29 mouse cellular contexts compared by ENCODE assay signal in the genomic region with DNA sequence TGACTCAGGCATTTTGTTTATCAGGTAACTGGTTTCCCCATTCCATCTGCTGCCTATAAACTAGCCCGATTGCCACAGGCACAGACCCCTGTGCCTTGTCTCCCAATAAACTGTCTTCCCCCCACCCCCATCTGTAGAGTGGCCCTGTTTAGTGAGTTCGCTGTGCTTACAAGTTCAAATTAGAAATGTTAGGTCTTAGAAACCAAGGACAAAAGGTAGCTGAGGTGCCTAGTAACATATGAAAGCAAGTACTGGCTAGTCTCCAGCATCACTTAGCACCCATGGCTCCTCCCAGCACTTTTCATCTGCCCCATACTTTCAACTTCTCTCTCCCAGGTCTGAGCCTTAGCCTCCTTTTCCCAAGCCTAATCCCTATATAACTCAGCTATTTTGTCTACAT. TPM values are rescaled to one million over a fixed set of nuclear protein-coding genes. Genes with fewer than 3 reads are reported as not detected.
"Had no signal": no experiment of that assay in that cellular context is flagged by ENCODE, and none has a peak within 500 bp of the region (broad histone marks: within the 10 kb centered on the region; RNA-seq: fewer than 3 reads in every experiment).

No protein-coding gene starts in this region.

- ATAC-seq: liver, embryonic 12.5 days had no signal

- H3K9me3 ChIP-seq: kidney, embryonic 15.5 days; limb, embryonic 13.5 days; liver, embryonic 12.5 days; liver, embryonic 15.5 days; lung, embryonic 15.5 days; megakaryocyte, embryonic 14.5 days; midbrain, embryonic 10.5 days; neural tube, embryonic 12.5 days; neural tube, embryonic 15.5 days; stomach, embryonic 15.5 days had no signal

- H3K27ac ChIP-seq: kidney, embryonic 15.5 days; left cerebral cortex, adult 2 months; limb, embryonic 13.5 days; liver, embryonic 12.5 days; liver, embryonic 15.5 days; lung, embryonic 15.5 days; midbrain, embryonic 10.5 days; neural tube, embryonic 12.5 days; neural tube, embryonic 15.5 days; stomach, embryonic 15.5 days had no signal

- H3K4me1 ChIP-seq: kidney, embryonic 15.5 days; limb, embryonic 13.5 days; liver, embryonic 12.5 days; liver, embryonic 15.5 days; lung, embryonic 15.5 days; megakaryocyte, embryonic 14.5 days; midbrain, embryonic 10.5 days; neural tube, embryonic 12.5 days; neural tube, embryonic 15.5 days; stomach, embryonic 15.5 days had no signal

- H3K36me3 ChIP-seq: kidney, embryonic 15.5 days; limb, embryonic 13.5 days; liver, embryonic 12.5 days; liver, embryonic 15.5 days; lung, embryonic 15.5 days; midbrain, embryonic 10.5 days; neural tube, embryonic 12.5 days; neural tube, embryonic 15.5 days; stomach, embryonic 15.5 days had no signal

- H3K9ac ChIP-seq: kidney, embryonic 15.5 days; limb, embryonic 13.5 days; liver, embryonic 12.5 days; liver, embryonic 15.5 days; lung, embryonic 15.5 days; neural tube, embryonic 12.5 days; neural tube, embryonic 15.5 days; stomach, embryonic 15.5 days had no signal

- DNase-seq: kidney, postnatal 10 days; kidney, postnatal 36 days; layer of hippocampus, postnatal 36 days; liver; lung, adult 18-20 months; lung, postnatal 10 days; lung, postnatal 36 days; midbrain, embryonic 14.5 days; right cerebral cortex, adult 18-20 months; right cerebral cortex, postnatal 25 days; spleen, adult 18-20 months; thymus, adult 18-20 months; thymus, postnatal 4 days had no signal

- H3K27me3 ChIP-seq: kidney, embryonic 15.5 days; limb, embryonic 13.5 days; liver, embryonic 12.5 days; liver, embryonic 15.5 days; lung, embryonic 15.5 days; megakaryocyte, embryonic 14.5 days; neural tube, embryonic 12.5 days; neural tube, embryonic 15.5 days; stomach, embryonic 15.5 days had no signal

- H3K4me2 ChIP-seq: kidney, embryonic 15.5 days; limb, embryonic 13.5 days; liver, embryonic 12.5 days; liver, embryonic 15.5 days; lung, embryonic 15.5 days; neural tube, embryonic 12.5 days; neural tube, embryonic 15.5 days; stomach, embryonic 15.5 days had no signal

- H3K4me3 ChIP-seq: kidney, embryonic 15.5 days; left cerebral cortex, adult 2 months; limb, embryonic 13.5 days; liver, embryonic 12.5 days; liver, embryonic 15.5 days; lung, embryonic 15.5 days; megakaryocyte, embryonic 14.5 days; midbrain, embryonic 10.5 days; neural tube, embryonic 12.5 days; neural tube, embryonic 15.5 days; stomach, embryonic 15.5 days had no signal

RNA-seq across cellular contexts. Expression of gene Olfr875, which starts 9.9 kb away (rescaled TPM):
- total RNA-seq: layer of hippocampus, adult 8-10 months; layer of hippocampus, postnatal 10 days; layer of hippocampus, postnatal 36 days; left cerebral cortex, adult 2 months; left cerebral cortex, postnatal 10 days; left cerebral cortex, postnatal 36 days had no signal
- polyA plus RNA-seq: kidney, embryonic 15.5 days; limb, embryonic 13.5 days; liver, embryonic 12.5 days; liver, embryonic 15.5 days; lung, embryonic 15.5 days; midbrain, embryonic 10.5 days; midbrain, embryonic 14.5 days; neural tube, embryonic 12.5 days; neural tube, embryonic 15.5 days; stomach, embryonic 15.5 days had no signal

RNA-seq across cellular contexts. Expression of gene Olfr874, which starts 16.8 kb away (rescaled TPM):
- total RNA-seq: layer of hippocampus, adult 8-10 months; layer of hippocampus, postnatal 10 days; layer of hippocampus, postnatal 36 days; left cerebral cortex, adult 2 months; left cerebral cortex, postnatal 10 days; left cerebral cortex, postnatal 36 days had no signal
- polyA plus RNA-seq: kidney, embryonic 15.5 days; liver, embryonic 12.5 days; liver, embryonic 15.5 days; lung, embryonic 15.5 days; midbrain, embryonic 10.5 days; midbrain, embryonic 14.5 days; neural tube, embryonic 12.5 days; neural tube, embryonic 15.5 days; stomach, embryonic 15.5 days had no signal

RNA-seq across cellular contexts. Expression of gene Olfr876, which starts 41.1 kb away (rescaled TPM):
- total RNA-seq: layer of hippocampus, adult 8-10 months; layer of hippocampus, postnatal 10 days; layer of hippocampus, postnatal 36 days; left cerebral cortex, adult 2 months; left cerebral cortex, postnatal 10 days; left cerebral cortex, postnatal 36 days had no signal
- polyA plus RNA-seq: kidney, embryonic 15.5 days; limb, embryonic 13.5 days; liver, embryonic 12.5 days; liver, embryonic 15.5 days; lung, embryonic 15.5 days; midbrain, embryonic 10.5 days; midbrain, embryonic 14.5 days; neural tube, embryonic 12.5 days; neural tube, embryonic 15.5 days; stomach, embryonic 15.5 days; testis, adult 2 months had no signal

RNA-seq across cellular contexts. Expression of gene Olfr160, which starts 45.7 kb away (rescaled TPM):
- total RNA-seq: layer of hippocampus, adult 8-10 months; layer of hippocampus, postnatal 10 days; layer of hippocampus, postnatal 36 days; left cerebral cortex, adult 2 months; left cerebral cortex, postnatal 10 days; left cerebral cortex, postnatal 36 days had no signal
- polyA plus RNA-seq: kidney, embryonic 15.5 days; limb, embryonic 13.5 days; liver, embryonic 12.5 days; liver, embryonic 15.5 days; lung, embryonic 15.5 days; midbrain, embryonic 10.5 days; midbrain, embryonic 14.5 days; neural tube, embryonic 12.5 days; neural tube, embryonic 15.5 days; stomach, embryonic 15.5 days; testis, adult 2 months had no signal
